Mouse (Mus musculus): ENCODE measurements around the gene Prl3d2.

- no peak for TF ChIP-seq CTCF (IDR thresholded peaks at IDR 0.05; ENCODE audit: low read depth)
- no peak for TF ChIP-seq EP300 (IDR thresholded peaks at IDR 0.05; ENCODE audit: low read depth)
Observed at GRCm38 (mm10) chr13:27148264-27148663, 26.8 kb downstream of the Prl3d2 start.

Measured in heart, postnatal 0 days (tissue).